ENCODE assay signal across 8 mouse cellular contexts in genomic region chr8:11635611-11636081, GRCm38 (mm10). TPM values are rescaled to one million over a fixed set of nuclear protein-coding genes. Genes with fewer than 3 reads are reported as not detected.
DNase-seq lines count a peak whose midpoint lies in the region; ATAC-seq lines count a peak whose summit lies in the region.

Ankrd10 (minus strand) TSS chr8:11635757.

- H3K36me3 ChIP-seq in hindbrain, embryonic 12.5 days, result peaks cover 22% of the 10 kb centered on the region

- WGBS in hindbrain, embryonic 12.5 days, result under 1% methylated on average over 39 of the region's 40 CpGs

- peak within 1 kb of the TSS; percentile 90 for H3K4me3 ChIP-seq in hindbrain, embryonic 12.5 days

- no peaks in the 10 kb centered on the region for H3K27me3 ChIP-seq in hindbrain, embryonic 12.5 days

- H3K27ac ChIP-seq in hindbrain, embryonic 12.5 days, result peak within 1 kb of the TSS; percentile 99

- peak within 1 kb of the TSS; percentile 91 for H3K4me2 ChIP-seq in hindbrain, embryonic 12.5 days (replicated peaks)

- peak within 1 kb of the TSS; percentile 96 for H3K9ac ChIP-seq in hindbrain, embryonic 12.5 days

- DNase-seq in NIH3T3 (ENCODE audit: low read depth), result peak; percentile 97
- DNase-seq in cerebellum, postnatal 10 days, result peak; percentile 94 to 97
- DNase-seq in frontal cortex, postnatal 10 days (ENCODE audit: low spot score in 2 of 2), result peak; percentile 92 to 94
- DNase-seq in layer of hippocampus, postnatal 14 days (ENCODE audit: low spot score in 2 of 2), result peak; percentile 93 to 95
- peak; percentile 97 for DNase-seq in lung, postnatal 14 days
- peak; percentile 86 for DNase-seq in retina, adult 2 months (ENCODE audit: low read depth, low spot score)
- DNase-seq in thymus, postnatal 36 days, result peak; percentile 99

- ATAC-seq in hindbrain, embryonic 12.5 days (ENCODE audit: low FRiP score), result peak; percentile 93

- peaks cover 33% of the 10 kb centered on the region for H3K4me1 ChIP-seq in hindbrain, embryonic 12.5 days

- no peaks in the 10 kb centered on the region for H3K9me3 ChIP-seq in hindbrain, embryonic 12.5 days (replicated peaks)

RNA-seq across cellular contexts. Expression of gene Ankrd10, which starts in this region (rescaled TPM):
- polyA plus RNA-seq in hindbrain, embryonic 12.5 days (2016; fragmentation: Nextera tagmentation; extraction: Ambion mirVana), result 99.9 and 110 TPM in 2 replicates
- 10 to 100 TPM; 63.1 to 65.3 TPM for total RNA-seq in layer of hippocampus, postnatal 14 days (2021)

Comparison
In these comparisons a context has a peak if more than half of its experiments do, and no peak if none do; other contexts are left out.
1. Peak in every context shown above with its lines: DNase-seq, ATAC-seq, H3K4me3 ChIP-seq and H3K27ac ChIP-seq.